Mouse (Mus musculus) C2C12 (cell line): ENCODE results near the gene Ksr2. TPM values are rescaled to one million over a fixed set of nuclear protein-coding genes. Genes with fewer than 3 reads are reported as not detected.

Experiments
- H3K27me3 ChIP-seq: one replicate; pipeline ENCODE4 v1.6.1; 2011; ENCODE audit not compliant: control insufficient read depth, insufficient read depth, insufficient read length
- H3K36me3 ChIP-seq: one replicate; pipeline ENCODE4 v1.6.1; 2011; ENCODE audit not compliant: control insufficient read depth, insufficient read depth
- H3K4me3 ChIP-seq: one replicate; pipeline ENCODE4 v1.5.1; 2011; ENCODE audit warnings: mild to moderate bottlenecking, control low read depth; ENCODE audit not compliant: poor library complexity, insufficient read depth, severe bottlenecking
- H3K79me2 ChIP-seq: one replicate; pipeline ENCODE4 v1.6.1; 2011; ENCODE audit not compliant: control insufficient read depth, insufficient read depth
- H3K79me3 ChIP-seq: one replicate; pipeline ENCODE4 v1.6.1; 2011; ENCODE audit warnings: low read depth, control low read depth
- H3ac ChIP-seq: one replicate; pipeline ENCODE3; 2011; ENCODE audit warnings: low read depth; ENCODE audit not compliant: control insufficient read depth, insufficient read length
- CEBPB ChIP-seq: IDR thresholded peaks from one replicate; pipeline ENCODE4 v1.6.1; 2011; ENCODE audit warnings: low read depth, mild to moderate bottlenecking, control low read depth, moderate library complexity
- CTCF ChIP-seq: IDR thresholded peaks from one replicate; pipeline ENCODE4 v1.5.1; 2011; ENCODE audit not compliant: control insufficient read depth, insufficient read depth, insufficient read length
- FOSL1 ChIP-seq: IDR thresholded peaks from one replicate; pipeline ENCODE4 v1.8.0; 2011; ENCODE audit warnings: mild to moderate bottlenecking, low read length; ENCODE audit not compliant: poor library complexity, insufficient read depth, severe bottlenecking
- MAX ChIP-seq: IDR thresholded peaks from one replicate; pipeline ENCODE4 v1.6.1; 2011; ENCODE audit warnings: mild to moderate bottlenecking, control low read depth
- MYOD1 ChIP-seq: IDR thresholded peaks from one replicate; pipeline ENCODE4 v1.6.1; 2011; ENCODE audit warnings: low read depth; ENCODE audit not compliant: control insufficient read depth, insufficient read length
- MYOG ChIP-seq: IDR thresholded peaks from one replicate; pipeline ENCODE4 v1.6.1; 2011; ENCODE audit not compliant: control insufficient read depth, insufficient read length; ENCODE audit errors: extremely low read depth
- USF1 ChIP-seq: IDR thresholded peaks from one replicate; pipeline ENCODE4 v1.6.1; 2011; ENCODE audit warnings: low read depth, mild to moderate bottlenecking, control low read depth, moderate library complexity
- polyA plus RNA-seq: library from polyadenylated mRNA; unstranded; fragments of >200 nt; fragmentation: generic; extraction: Trizol; gene quantifications from one replicate; pipeline ENCODE4 v1.2.1, GENCODE M21; 2012; ENCODE audit warnings: missing spikeins

Gene Ksr2
- polyA plus RNA-seq, 1 experiment: 0.01 TPM

DNA sequence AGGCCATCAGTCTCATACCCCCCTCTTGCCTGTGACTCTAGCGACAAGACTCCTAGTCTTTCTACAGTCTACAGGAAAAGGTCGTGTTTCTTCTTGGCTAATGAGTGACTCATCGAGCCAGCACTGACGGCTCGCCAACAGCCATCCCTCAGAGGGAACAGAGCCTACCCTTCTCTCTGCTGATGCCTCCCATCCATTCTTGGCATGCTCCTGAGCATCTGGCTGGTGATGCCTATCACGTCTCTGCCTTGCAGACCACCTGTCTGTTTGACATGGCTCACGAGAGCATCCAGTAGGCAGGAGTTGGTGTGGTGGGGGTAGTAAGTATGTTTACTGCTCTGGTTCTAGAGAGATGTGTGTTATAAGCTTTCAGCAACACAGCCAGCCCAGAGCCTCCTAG, 161.1 kb downstream of the Ksr2 start:
- TF ChIP-seq CEBPB (no peak), MYOG (no peak), CTCF (no peak), MAX (no peak), FOSL1 (no peak), USF1 (no peak), MYOD1 (no peak)
- H3ac ChIP-seq: no peak overlapping the region
- H3K36me3 ChIP-seq: no peaks in the 10 kb centered on the region
- H3K4me3 ChIP-seq: no peak overlapping the region
- no peaks in the 10 kb centered on the region for H3K79me3 ChIP-seq
- H3K79me2 ChIP-seq: no peaks in the 10 kb centered on the region
- no peaks in the 10 kb centered on the region for H3K27me3 ChIP-seq

DNA sequence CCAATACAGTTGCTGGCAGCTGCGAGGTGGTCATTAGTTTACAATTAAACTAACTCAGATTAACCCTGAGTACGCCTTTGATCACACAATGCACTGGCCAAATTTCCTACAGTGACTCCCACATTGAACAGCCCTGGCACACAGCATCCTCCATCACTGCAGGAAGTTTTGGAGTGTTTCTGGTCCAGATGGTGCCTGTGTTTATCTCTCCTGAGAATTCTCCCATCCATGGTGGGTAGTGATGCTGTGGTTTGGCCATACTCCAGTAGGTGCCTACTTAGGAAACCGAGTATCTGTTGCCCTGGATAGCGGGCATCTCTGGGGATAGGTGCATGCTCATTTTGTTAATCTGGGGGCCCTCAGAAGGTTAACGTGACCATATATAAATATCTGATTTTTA, 163.8 kb downstream of the Ksr2 start:
- H3K79me2 ChIP-seq: no peaks in the 10 kb centered on the region
- H3K4me3 ChIP-seq: no peak overlapping the region
- no peak overlapping the region for H3ac ChIP-seq
- H3K27me3 ChIP-seq: no peaks in the 10 kb centered on the region
- no peaks in the 10 kb centered on the region for H3K79me3 ChIP-seq
- TF ChIP-seq MYOD1: no peak
- H3K36me3 ChIP-seq: no peaks in the 10 kb centered on the region

DNA sequence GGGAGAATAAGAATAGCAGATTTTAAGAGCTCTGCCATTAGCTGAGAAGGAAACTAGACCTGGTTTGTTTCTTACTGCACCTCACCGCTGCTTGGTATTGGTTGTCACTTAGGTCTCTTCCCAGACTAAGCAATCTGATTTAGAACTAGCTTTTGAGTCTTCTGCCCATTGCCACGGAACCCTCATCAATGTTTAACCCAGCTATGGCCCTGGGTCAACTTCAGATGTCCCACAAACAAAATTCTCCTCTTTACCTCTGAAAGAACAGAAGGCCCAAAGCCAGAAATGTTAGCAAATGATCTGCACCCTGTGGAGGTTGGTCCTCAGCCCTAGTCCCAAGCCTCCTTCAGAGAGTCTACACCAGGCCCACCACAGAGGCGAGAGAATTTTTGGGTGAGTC, 167.9 kb downstream of the Ksr2 start:
- TF ChIP-seq MYOD1: no peak
- TF ChIP-seq FOSL1: no peak
- no peak for TF ChIP-seq MAX
- no peak for TF ChIP-seq CTCF
- TF ChIP-seq USF1: no peak
- TF ChIP-seq CEBPB: no peak
- no peak for TF ChIP-seq MYOG
- no peaks in the 10 kb centered on the region for H3K27me3 ChIP-seq
- H3K4me3 ChIP-seq: no peak overlapping the region
- no peaks in the 10 kb centered on the region for H3K36me3 ChIP-seq
- H3ac ChIP-seq: no peak overlapping the region
- H3K79me2 ChIP-seq: no peaks in the 10 kb centered on the region
- no peaks in the 10 kb centered on the region for H3K79me3 ChIP-seq

DNA sequence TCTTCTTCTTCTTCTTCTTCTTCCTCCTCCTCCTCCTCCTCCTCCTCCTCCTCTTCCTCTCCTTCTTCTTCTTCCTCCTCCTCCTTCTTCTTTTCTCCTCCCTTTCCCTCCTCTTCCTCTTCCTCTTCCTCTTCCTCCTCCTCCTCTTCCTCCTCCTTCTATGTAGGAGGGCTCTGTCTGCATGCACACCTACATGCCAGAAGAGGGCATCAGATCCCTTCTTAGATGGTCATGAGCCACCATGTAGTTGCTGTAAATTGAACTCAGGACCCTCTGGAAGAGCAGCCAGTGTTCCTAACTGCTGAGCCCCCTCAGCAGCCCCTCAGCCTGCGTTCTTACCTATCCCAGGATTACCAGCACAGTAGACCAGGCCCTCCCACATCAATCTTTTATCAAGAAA, 170.6 kb downstream of the Ksr2 start:
- no peaks in the 10 kb centered on the region for H3K79me2 ChIP-seq
- no peak overlapping the region for H3ac ChIP-seq
- no peaks in the 10 kb centered on the region for H3K79me3 ChIP-seq
- H3K36me3 ChIP-seq: no peaks in the 10 kb centered on the region
- no peaks in the 10 kb centered on the region for H3K27me3 ChIP-seq
- no peak for TF ChIP-seq MAX
- TF ChIP-seq FOSL1: no peak
- no peak for TF ChIP-seq MYOG
- no peak for TF ChIP-seq CEBPB
- no peak for TF ChIP-seq MYOD1
- no peak for TF ChIP-seq CTCF
- no peak for TF ChIP-seq USF1
- no peak overlapping the region for H3K4me3 ChIP-seq

DNA sequence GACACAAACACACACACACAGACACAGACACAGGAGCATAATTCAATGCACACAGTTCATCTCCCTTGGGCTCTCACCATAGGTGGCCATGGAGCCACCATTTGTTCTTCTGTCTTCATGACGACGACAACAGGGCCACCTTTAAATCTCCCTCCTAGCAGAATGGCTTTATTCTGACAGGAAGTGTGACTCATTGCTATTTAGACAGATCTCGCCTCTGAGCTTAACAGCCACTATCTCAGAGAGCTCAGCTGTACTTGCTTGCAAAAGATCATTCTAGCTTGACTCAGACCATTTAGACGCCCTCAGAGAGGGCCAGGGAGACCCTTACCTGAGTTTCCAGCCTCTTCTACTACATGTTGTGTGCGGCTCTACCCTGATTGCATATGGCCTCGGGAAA, 175.5 kb downstream of the Ksr2 start:
- no peaks in the 10 kb centered on the region for H3K27me3 ChIP-seq
- TF ChIP-seq MAX (no peak), MYOG (no peak)
- no peaks in the 10 kb centered on the region for H3K79me3 ChIP-seq
- no peaks in the 10 kb centered on the region for H3K79me2 ChIP-seq
- H3K36me3 ChIP-seq: no peaks in the 10 kb centered on the region
- H3K4me3 ChIP-seq: no peak overlapping the region
- no peak overlapping the region for H3ac ChIP-seq

DNA sequence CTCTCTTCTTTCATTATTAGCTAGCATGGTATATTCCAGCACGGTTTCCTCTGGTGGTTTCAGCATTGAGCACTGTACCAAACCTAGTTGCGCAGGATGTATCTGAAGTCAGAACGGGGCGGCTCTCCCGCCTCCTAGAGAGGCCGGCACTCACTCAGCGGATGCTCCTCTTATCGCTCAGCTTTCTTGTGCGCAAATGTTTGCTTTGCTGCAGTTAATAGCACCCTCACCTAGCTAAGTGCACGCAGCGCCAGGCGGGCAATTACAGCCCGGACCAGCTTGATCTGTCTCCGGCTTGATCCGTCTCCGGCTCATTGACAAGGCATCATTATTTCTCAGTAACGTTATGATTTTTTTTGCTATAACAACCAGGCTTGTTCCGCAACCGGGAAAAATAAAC, 179.5 kb downstream of the Ksr2 start:
- Histone ChIP-seq H3K36me3 (no peaks in the 10 kb centered on the region), H3K79me3 (no peaks in the 10 kb centered on the region), H3K4me3 (no peak overlapping the region), H3K79me2 (no peaks in the 10 kb centered on the region), H3K27me3 (no peaks in the 10 kb centered on the region), H3ac (no peak overlapping the region)
- TF ChIP-seq FOSL1: no peak
- TF ChIP-seq MAX: no peak
- no peak for TF ChIP-seq CEBPB
- TF ChIP-seq CTCF: no peak
- TF ChIP-seq USF1: no peak
- TF ChIP-seq MYOG: no peak
- TF ChIP-seq MYOD1: no peak

DNA sequence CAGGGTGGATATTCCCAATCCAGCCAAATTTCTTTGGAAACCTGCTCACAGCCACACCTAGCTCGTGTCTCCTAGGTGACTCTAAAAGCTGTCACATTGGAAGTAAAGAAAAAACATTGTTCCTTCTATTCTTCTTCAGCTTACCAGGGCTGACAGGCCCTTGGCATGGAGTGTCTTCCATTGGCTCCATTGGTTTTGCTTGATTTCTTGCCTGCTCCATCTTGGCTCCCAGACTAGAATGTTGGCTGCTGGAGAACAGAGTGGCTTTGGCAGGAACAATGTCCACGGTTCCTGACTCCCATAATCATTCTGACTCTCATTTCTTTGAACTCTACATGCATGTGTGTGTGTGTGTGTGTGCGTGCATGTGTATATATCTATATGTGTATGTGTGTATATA, 183.0 kb downstream of the Ksr2 start:
- no peaks in the 10 kb centered on the region for H3K27me3 ChIP-seq
- no peaks in the 10 kb centered on the region for H3K36me3 ChIP-seq
- no peak overlapping the region for H3K4me3 ChIP-seq
- H3ac ChIP-seq: no peak overlapping the region
- no peaks in the 10 kb centered on the region for H3K79me3 ChIP-seq
- no peak for TF ChIP-seq MYOD1
- no peak for TF ChIP-seq CTCF
- no peak for TF ChIP-seq USF1
- TF ChIP-seq MAX: no peak
- no peak for TF ChIP-seq MYOG
- no peak for TF ChIP-seq CEBPB
- TF ChIP-seq FOSL1: no peak
- no peaks in the 10 kb centered on the region for H3K79me2 ChIP-seq
